Mouse (Mus musculus) olfactory bulb, adult 2 months (tissue): ENCODE measurements around the gene Ncln.

Source experiments
- CTCF ChIP-seq: fragments of 200-500 bp; IDR thresholded peaks from 2 replicates; pipeline ENCODE4 v1.5.1; 2012; ENCODE audit warnings: low read depth, mild to moderate bottlenecking, low read length, moderate library complexity; ENCODE audit not compliant: insufficient read depth
- POLR2A ChIP-seq: fragments of 200-500 bp; IDR thresholded peaks from 2 replicates; pipeline ENCODE4 v1.6.1; 2012; ENCODE audit warnings: mild to moderate bottlenecking, low read depth, low read length, moderate library complexity; ENCODE audit not compliant: insufficient read depth

DNA sequence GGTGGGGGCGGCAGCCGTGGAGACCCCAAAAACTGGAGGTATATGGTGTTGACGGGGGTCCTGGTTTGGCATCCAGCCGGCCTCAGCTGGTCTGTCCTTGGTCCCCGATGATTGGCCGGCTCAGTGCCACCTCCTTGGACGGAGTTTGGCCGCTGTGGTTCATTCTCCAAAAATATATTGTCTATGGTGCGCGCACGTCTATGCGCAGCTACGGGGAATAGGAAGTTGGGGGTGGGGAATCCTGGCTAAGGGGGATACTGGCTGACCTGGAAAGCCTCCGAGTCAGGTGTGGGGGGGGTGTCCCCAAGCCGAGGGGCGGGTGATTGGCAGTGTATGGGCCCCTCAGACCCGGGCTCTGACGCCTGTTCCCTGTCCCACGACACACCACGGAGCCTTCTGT lies 35.7 kb downstream of the Ncln start:
- no peak for TF ChIP-seq CTCF
- TF ChIP-seq POLR2A: no peak
